Mouse (Mus musculus) layer of hippocampus, adult 9-11 months (tissue): ENCODE data around the gene Snx12.

ENCODE experiments used
- DNase-seq: peaks from one replicate; pipeline ENCODE4 v3.0.0; 2022

Snx12 gene

GRCm38 (mm10) chrX:101221834-101222795 lies at the start of gene Snx12:
TSS of gene Snx12 (minus strand) at chrX:101222563.
- DNase-seq: peak; percentile 95

DNA sequence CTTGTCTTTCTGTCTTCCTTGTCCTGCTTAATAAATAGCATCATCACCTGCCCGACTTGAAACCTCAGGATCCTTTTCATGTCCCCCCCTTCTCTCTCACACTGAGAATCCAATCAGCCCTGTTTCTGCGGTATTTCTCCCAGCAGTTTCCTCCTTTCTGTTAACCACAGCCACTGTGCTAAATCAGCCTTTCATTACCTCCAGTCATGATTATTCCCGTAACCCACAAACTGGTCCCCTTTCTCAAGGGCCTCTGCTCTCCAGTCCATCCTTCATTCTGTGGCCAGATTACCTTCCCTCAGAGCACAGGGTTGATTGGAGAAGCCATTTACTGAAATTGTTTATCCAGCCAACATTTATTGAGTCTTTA lies 46.4 kb upstream of the Snx12 start, which contains the start of gene Gm20489:
Gm20489 (minus strand) TSS at position 269 of the 370 bp plus-strand sequence.
- no peak for DNase-seq

DNA sequence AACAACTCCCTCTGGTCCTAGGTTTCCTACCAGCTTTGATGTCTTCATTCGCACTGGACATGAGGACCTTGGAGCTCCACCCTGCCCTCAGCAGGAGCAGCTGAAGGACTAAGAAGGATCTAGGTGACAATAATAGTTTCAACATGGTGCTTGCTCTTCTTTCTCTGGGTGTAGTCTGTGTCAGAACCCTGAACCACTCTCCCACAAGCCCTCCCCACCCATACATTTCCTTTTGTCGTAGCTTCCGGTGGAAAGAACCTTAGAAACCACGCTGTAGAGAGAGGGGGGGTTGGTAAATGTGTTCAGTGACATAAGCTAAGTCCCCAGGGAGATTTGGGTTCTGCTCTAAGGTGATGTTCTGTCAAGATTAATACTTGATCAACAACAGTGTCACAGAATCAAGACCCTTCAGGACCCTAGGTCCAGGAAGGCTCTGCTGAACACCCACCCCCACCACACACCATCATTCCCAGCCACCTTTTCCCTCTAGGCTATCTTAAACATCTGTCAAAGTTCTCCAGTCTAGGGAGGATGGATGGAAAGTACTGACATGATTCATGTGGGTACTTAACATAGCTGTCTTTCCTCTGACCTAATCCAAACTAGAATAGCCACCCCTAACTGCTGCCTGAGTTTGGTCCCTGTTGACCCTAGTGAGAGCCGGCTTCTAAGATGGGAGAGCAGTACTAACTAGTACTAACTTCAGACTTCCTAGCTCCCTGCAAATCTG lies 45.8 kb upstream of the Snx12 start, which contains the start of gene Il2rg:
Il2rg (minus strand) TSS at position 231 of the 730 bp plus-strand sequence.
- DNase-seq: no peak

DNA sequence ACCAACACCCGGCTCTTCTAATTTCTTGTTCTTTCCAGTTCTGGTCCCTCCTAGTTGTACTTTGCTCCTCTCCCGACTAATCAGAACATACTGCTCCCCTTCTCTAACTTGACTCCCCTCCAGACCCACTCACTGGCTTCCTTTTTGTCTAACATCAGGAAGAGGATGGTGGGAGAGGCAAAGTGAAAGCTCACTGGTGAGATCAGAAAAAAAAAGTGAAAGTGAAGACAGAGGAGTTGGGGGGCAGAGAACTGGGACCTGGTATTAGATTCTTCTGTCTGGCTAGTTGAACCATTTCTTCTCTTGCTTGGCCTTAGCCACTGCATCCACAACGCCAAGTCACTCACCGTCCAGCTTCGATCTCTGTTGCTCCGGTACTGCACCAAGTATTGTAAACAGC lies 44.3 kb upstream of the Snx12 start:
- no peak for DNase-seq

- no peak for DNase-seq
These were observed 41.5 kb upstream of the Snx12 start, which contains the start of gene Gm614 for GRCm38 (mm10) chrX:101263892-101264291. TSS of gene Gm614 (minus strand) at chrX:101263992.

DNA sequence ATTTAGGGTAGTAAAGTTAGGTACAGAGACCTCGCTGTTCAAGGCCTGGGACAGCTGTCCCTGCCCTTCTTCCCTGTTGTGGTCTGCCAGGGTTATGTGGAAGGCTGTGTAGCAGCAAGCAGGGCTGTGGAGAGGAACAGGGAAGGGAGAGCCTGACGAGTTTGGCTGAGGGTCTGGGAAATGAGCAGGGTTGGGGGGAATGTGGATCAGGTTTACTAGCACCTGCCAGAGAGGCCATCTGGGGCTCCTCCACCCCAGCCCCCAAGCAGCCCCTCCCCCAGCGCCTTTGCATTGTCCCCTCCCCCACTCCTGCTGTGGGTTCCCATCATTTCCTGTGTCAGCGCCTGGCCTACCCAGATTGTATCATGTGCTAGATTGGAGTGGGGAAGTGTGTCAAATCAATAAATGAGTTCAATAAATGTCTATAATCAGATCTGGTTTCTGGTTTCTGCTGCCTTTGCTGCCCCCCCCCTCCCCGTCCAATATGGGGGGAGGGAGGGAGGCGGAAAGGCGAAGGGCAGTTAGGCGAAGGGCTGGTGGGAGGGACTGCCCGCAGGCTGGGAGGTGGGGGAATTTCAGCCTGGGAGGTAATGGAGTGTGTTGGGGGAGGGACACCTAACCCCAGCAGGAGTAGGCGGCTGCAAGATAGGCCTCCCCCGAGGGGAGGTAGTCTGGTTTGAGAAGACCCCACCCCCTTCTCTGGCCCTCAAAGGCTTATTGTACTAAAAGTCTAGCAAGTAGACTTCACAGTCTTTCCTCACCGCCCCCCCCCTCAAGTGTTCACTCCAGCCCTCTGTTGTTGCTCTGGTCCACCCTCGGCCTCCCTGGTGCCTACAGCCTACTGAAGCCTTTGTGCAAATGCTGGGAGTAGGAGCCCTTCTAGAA lies 38.3 kb upstream of the Snx12 start:
- DNase-seq: no peak

- no peak for DNase-seq
These were observed 34.2 kb upstream of the Snx12 start for GRCm38 (mm10) chrX:101256603-101257002.

DNA sequence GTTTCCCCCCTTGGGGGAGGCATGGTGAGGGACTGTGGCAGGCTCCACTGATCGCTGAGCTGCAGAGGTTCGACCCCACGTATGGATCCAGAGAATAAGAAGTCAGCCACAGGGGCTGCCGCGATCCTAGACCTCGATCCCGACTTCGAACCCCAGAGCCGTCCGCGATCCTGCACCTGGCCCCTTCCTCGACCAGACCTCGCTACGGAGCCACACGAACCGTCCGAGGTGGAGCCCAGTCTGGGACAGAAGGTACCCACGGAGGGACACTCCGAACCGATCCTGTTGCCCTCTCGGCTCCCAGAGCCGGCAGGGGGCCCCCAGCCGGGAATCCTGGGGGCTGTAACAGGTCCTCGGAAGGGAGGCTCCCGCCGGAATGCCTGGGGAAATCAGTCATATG lies 32.4 kb upstream of the Snx12 start:
- DNase-seq: no peak

GRCm38 (mm10) chrX:101253952-101254729 lies 31.8 kb upstream of the Snx12 start, which contains the start of gene Foxo4:
TSS of gene Foxo4 (plus strand) at chrX:101254528.
- peak; percentile 89 for DNase-seq

- DNase-seq: no peak
These were observed 22.6 kb upstream of the Snx12 start for GRCm38 (mm10) chrX:101245011-101245410.

GRCm38 (mm10) chrX:101222796-101223162 lies 416 bp upstream of the Snx12 start:
- DNase-seq: no peak

GRCm38 (mm10) chrX:101189285-101189684 lies 33.1 kb downstream of the Snx12 start:
- DNase-seq: no peak

- no peak for DNase-seq
These were observed 34.7 kb downstream of the Snx12 start for GRCm38 (mm10) chrX:101187647-101188046.

- no peak for DNase-seq
These were observed 49.0 kb downstream of the Snx12 start for GRCm38 (mm10) chrX:101173388-101173787.

- no peak for DNase-seq
These were observed 53.9 kb downstream of the Snx12 start for GRCm38 (mm10) chrX:101168425-101168824.

DNA sequence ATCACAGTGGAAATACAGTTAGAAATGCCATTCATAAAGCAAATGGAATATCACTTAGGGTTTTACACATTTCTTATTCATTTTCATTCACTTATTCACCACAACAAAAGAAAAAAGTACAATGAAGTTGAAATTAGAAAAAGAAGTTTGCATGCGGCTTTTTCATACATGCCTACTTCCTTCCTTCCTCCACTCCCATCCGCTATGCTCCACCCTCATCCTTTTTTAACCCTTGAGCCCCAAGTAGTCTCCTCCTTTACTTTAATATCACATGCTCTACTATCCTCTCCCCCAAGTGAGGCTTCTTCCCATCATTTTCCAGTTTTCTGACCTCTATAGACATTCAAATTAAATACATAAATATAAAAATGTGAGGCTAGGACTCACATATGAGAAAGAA lies 58.6 kb downstream of the Snx12 start:
- DNase-seq: no peak

DNA sequence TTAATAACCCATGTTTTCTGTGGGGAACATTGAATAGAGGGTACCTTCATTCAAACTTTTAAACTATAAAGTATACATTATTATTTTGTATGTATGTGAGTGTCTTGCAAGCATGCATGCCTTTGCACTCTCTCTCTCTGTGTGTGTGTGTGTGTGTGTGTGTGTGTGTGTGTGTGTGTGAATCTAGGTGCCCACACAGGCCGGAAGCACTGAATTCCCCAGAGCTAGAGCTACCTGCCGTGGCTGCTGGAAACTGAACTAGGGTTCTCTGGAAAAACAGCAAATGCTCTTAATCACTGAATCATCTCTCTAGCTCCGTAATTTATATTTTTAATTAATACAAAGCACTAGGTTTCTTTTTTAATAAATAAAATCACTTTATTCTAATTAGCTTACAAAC lies 59.1 kb downstream of the Snx12 start:
- DNase-seq: no peak

- DNase-seq: no peak
These were observed 59.8 kb downstream of the Snx12 start for GRCm38 (mm10) chrX:101162532-101162931.

GRCm38 (mm10) chrX:101157488-101157887 lies 64.9 kb downstream of the Snx12 start:
- DNase-seq: no peak

DNA sequence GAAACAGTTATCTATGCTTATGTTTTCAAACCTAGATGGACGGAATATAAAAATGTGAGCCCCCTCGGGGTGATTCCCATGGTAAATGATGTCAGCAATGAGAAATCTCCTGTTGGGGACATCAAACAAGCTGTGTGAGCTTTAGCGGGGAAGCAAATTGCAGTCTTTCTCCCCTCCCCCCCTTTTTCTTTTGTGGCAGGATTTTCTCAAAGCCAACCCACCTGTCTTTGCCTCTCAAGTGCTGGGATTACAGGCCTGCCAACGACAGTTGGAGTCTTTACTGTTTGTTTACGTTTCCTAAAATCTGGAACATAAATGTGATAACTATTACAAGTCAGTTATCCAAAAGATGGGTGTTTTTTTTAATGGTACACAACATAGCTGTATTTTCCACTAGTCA lies 66.0 kb downstream of the Snx12 start:
- DNase-seq: no peak

- no peak for DNase-seq
These were observed 74.9 kb downstream of the Snx12 start for GRCm38 (mm10) chrX:101147506-101147905.
